Mouse (Mus musculus) myocyte (in vitro differentiated cells): ENCODE measurements around the gene Chrne. TPM values are rescaled to one million over a fixed set of nuclear protein-coding genes. Genes with fewer than 3 reads are reported as not detected.

Experiments
- H3K27me3 ChIP-seq: one replicate; pipeline ENCODE4 v1.6.1; 2011; ENCODE audit not compliant: control insufficient read depth, insufficient read depth, insufficient read length
- H3K36me3 ChIP-seq: one replicate; pipeline ENCODE4 v1.6.1; 2011; ENCODE audit not compliant: control insufficient read depth, insufficient read depth
- H3K4me2 ChIP-seq: one replicate; pipeline ENCODE4 v1.6.1; 2011; ENCODE audit warnings: low read depth, control low read depth
- H3K4me3 ChIP-seq: one replicate; pipeline ENCODE4 v1.5.1; 2011; ENCODE audit warnings: mild to moderate bottlenecking, control low read depth, moderate library complexity
- H3K79me2 ChIP-seq: one replicate; pipeline ENCODE4 v1.6.1; 2011; ENCODE audit not compliant: control insufficient read depth, insufficient read depth
- H3ac ChIP-seq: one replicate; pipeline ENCODE4 v1.6.1; 2011; ENCODE audit not compliant: control insufficient read depth, insufficient read length
- CEBPB ChIP-seq: IDR thresholded peaks from 2 replicates; pipeline ENCODE4 v1.6.1; 2011; ENCODE audit warnings: mild to moderate bottlenecking, moderate library complexity; ENCODE audit not compliant: poor library complexity, insufficient read depth, severe bottlenecking
- E2F4 ChIP-seq: IDR thresholded peaks from one replicate; pipeline ENCODE4 v1.6.1; 2011; ENCODE audit warnings: mild to moderate bottlenecking, control low read depth, moderate library complexity; ENCODE audit not compliant: insufficient read depth
- MAX ChIP-seq: IDR thresholded peaks from one replicate; pipeline ENCODE4 v1.6.1; 2011; ENCODE audit warnings: low read depth, mild to moderate bottlenecking, control low read depth
- MYOD1 ChIP-seq, 3 experiments: IDR thresholded peaks; one replicate each; pipeline ENCODE4 v1.6.1; 2011; ENCODE audit warnings: control low read depth in 2 of 3, low read depth in 2 of 3, mild to moderate bottlenecking in 2 of 3, moderate library complexity in 1 of 3; ENCODE audit not compliant: insufficient read length in 2 of 3, control insufficient read depth in 1 of 3
- MYOG ChIP-seq, 3 experiments: IDR thresholded peaks; one replicate each; pipeline ENCODE4 v1.6.1; 2011; ENCODE audit warnings: control low read depth in 2 of 3, low read depth in 2 of 3, mild to moderate bottlenecking in 2 of 3; ENCODE audit not compliant: insufficient read length in 2 of 3, control insufficient read depth in 1 of 3, insufficient read depth in 1 of 3
- POLR2A ChIP-seq: IDR thresholded peaks from one replicate; pipeline ENCODE4 v1.6.1; 2011; ENCODE audit warnings: low read depth, mild to moderate bottlenecking, control low read depth, moderate library complexity; ENCODE audit not compliant: insufficient read length
- POLR2AphosphoS2 ChIP-seq: IDR thresholded peaks from one replicate; pipeline ENCODE4 v1.6.1; 2011; ENCODE audit warnings: low read depth, control low read depth; ENCODE audit not compliant: insufficient read length
- REST ChIP-seq: IDR thresholded peaks from one replicate; pipeline ENCODE4 v1.6.1; 2011; ENCODE audit warnings: mild to moderate bottlenecking, control low read depth, moderate library complexity; ENCODE audit not compliant: insufficient read depth, insufficient read length
- SRF ChIP-seq: IDR thresholded peaks from one replicate; pipeline ENCODE4 v1.6.1; 2011; ENCODE audit warnings: low read depth; ENCODE audit not compliant: control insufficient read depth, insufficient read length
- TCF12 ChIP-seq: IDR thresholded peaks from one replicate; pipeline ENCODE4 v1.6.1; 2011; ENCODE audit warnings: mild to moderate bottlenecking, control low read depth; ENCODE audit not compliant: poor library complexity, insufficient read depth, severe bottlenecking
- TCF3 ChIP-seq: IDR thresholded peaks from one replicate; pipeline ENCODE4 v1.6.1; 2011; ENCODE audit warnings: low read depth, control low read depth; ENCODE audit not compliant: insufficient read length
- USF1 ChIP-seq: IDR thresholded peaks from one replicate; pipeline ENCODE4 v1.6.1; 2011; ENCODE audit warnings: low read depth, mild to moderate bottlenecking, control low read depth, moderate library complexity
- polyA plus RNA-seq: library from polyadenylated mRNA; unstranded; fragments of >200 nt; fragmentation: generic; extraction: Trizol; gene quantifications from one replicate; pipeline ENCODE4 v1.2.1, GENCODE M21; 2012; ENCODE audit warnings: missing spikeins

Gene Chrne
- polyA plus RNA-seq, 1 experiment = 5.3 TPM

DNA sequence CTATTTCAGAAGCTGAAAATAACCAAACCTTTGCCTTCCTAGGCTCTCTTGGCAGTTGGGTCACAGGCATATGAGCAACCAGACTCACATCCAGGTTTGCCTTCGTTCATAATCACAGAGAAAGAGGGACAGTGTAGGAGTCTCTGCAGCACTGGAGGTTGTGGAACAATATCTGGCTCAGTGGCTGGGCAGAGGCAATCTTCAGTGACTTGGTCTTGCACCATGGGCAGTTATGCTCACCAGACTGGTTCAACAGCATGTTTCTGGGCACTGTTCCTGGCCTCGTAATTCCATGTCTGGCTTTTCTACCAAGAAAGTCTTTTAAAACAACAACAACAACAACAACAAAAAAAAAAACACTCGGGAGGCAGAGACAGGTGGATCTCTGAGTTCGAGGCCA is 16.6 kb upstream of the Chrne start:
- Histone ChIP-seq H3K4me2 (no peak overlapping the region), H3ac (no peak overlapping the region), H3K79me2 (no peaks in the 10 kb centered on the region), H3K4me3 (no peak overlapping the region), H3K27me3 (no peaks in the 10 kb centered on the region), H3K36me3 (no peaks in the 10 kb centered on the region)
- TF ChIP-seq E2F4 = no peak
- no peak for TF ChIP-seq POLR2A
- TF ChIP-seq CEBPB = no peak
- TF ChIP-seq USF1 = no peak
- TF ChIP-seq MYOG (IDR thresholded peaks at IDR 0.05; ENCODE audit: control insufficient read depth in 1 of 3, insufficient read depth in 1 of 3, insufficient read length in 2 of 3, low read depth in 2 of 3) = no peak
- no peak for TF ChIP-seq MAX
- TF ChIP-seq TCF12 = no peak
- TF ChIP-seq POLR2AphosphoS2 = no peak

DNA sequence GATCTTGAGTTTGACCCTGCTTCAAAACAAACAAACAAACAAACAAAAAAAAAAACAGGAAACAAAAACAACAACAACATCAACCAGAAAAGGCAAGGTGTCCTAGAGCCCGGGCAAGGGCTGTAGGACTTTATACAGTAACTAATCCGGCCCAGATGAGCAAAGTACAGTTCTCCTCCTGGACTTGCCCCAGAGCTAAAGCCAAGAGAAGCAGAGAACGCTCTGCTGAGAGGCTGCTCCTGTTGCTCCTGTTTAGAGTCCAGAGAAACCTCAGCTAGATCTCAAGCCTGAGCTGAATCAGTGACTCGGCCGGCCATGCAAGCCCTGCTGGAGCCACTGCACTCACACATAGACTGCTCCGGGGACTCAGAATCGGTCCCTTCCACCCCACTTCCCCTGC is 11.1 kb upstream of the Chrne start:
- Histone ChIP-seq H3ac (no peak overlapping the region), H3K4me2 (no peak overlapping the region), H3K4me3 (no peak overlapping the region), H3K36me3 (no peaks in the 10 kb centered on the region), H3K27me3 (no peaks in the 10 kb centered on the region), H3K79me2 (no peaks in the 10 kb centered on the region)
- no peak for TF ChIP-seq SRF
- no peak for TF ChIP-seq REST
- TF ChIP-seq E2F4 = no peak
- no peak for TF ChIP-seq CEBPB
- TF ChIP-seq MYOG (IDR thresholded peaks at IDR 0.05; ENCODE audit: control insufficient read depth in 1 of 3, insufficient read depth in 1 of 3, insufficient read length in 2 of 3, low read depth in 2 of 3) = no peak
- TF ChIP-seq TCF3 = no peak
- no peak for TF ChIP-seq TCF12
- no peak for TF ChIP-seq POLR2AphosphoS2
- TF ChIP-seq USF1 = no peak
- TF ChIP-seq MAX = no peak
- TF ChIP-seq POLR2A = no peak
- no peak for TF ChIP-seq MYOD1 (IDR thresholded peaks at IDR 0.05; ENCODE audit: control insufficient read depth in 1 of 3, insufficient read length in 2 of 3, low read depth in 2 of 3)

GRCm38 (mm10) chr11:70629557-70629956 is 10.5 kb upstream of the Chrne start:
- Histone ChIP-seq H3K36me3 (no peaks in the 10 kb centered on the region), H3K27me3 (no peaks in the 10 kb centered on the region), H3ac (no peak overlapping the region), H3K4me2 (no peak overlapping the region), H3K79me2 (no peaks in the 10 kb centered on the region), H3K4me3 (no peak overlapping the region)
- TF ChIP-seq CEBPB (no peak), POLR2AphosphoS2 (no peak)

- Histone ChIP-seq H3K79me2 (no peaks in the 10 kb centered on the region), H3ac (no peak overlapping the region), H3K4me3 (no peak overlapping the region), H3K36me3 (no peaks in the 10 kb centered on the region), H3K27me3 (no peaks in the 10 kb centered on the region), H3K4me2 (no peak overlapping the region)
- TF ChIP-seq MAX = no peak
- no peak for TF ChIP-seq E2F4
- no peak for TF ChIP-seq POLR2AphosphoS2
- no peak for TF ChIP-seq REST
- TF ChIP-seq TCF3 = no peak
- TF ChIP-seq POLR2A = no peak
- no peak for TF ChIP-seq MYOD1 (IDR thresholded peaks at IDR 0.05; ENCODE audit: control insufficient read depth in 1 of 3, insufficient read length in 2 of 3, low read depth in 2 of 3)
- TF ChIP-seq CEBPB = no peak
- no peak for TF ChIP-seq TCF12
- TF ChIP-seq USF1 = no peak
- no peak for TF ChIP-seq MYOG (IDR thresholded peaks at IDR 0.05; ENCODE audit: control insufficient read depth in 1 of 3, insufficient read depth in 1 of 3, insufficient read length in 2 of 3, low read depth in 2 of 3)
- TF ChIP-seq SRF = no peak
Observed at GRCm38 (mm10) chr11:70628431-70628830, 9.4 kb upstream of the Chrne start.

DNA sequence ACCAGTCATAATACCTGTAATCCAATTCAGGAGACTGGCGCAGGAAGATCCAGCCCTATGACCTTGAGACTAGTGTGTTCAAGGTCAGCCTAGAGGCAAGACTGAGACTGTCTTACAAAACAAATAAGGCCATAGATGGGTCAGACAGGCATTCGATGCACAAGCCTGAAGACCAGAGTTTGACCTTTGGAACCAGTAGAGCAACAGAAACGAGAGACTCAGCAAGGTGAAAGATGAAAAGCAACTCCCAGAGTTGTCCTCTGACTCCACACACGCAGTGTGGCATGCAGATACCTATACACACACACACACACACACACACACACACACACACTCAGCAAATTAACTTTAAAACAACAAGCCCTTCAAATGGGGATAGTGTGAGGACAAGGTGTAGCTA is 7.9 kb upstream of the Chrne start:
- no peak for TF ChIP-seq E2F4
- TF ChIP-seq MAX = no peak
- TF ChIP-seq MYOG (IDR thresholded peaks at IDR 0.05; ENCODE audit: control insufficient read depth in 1 of 3, insufficient read depth in 1 of 3, insufficient read length in 2 of 3, low read depth in 2 of 3) = no peak
- no peak for TF ChIP-seq TCF12
- no peak for TF ChIP-seq USF1
- TF ChIP-seq TCF3 = no peak
- TF ChIP-seq MYOD1 (IDR thresholded peaks at IDR 0.05; ENCODE audit: control insufficient read depth in 1 of 3, insufficient read length in 2 of 3, low read depth in 2 of 3) = no peak
- no peak for TF ChIP-seq SRF

More for the DNA sequence above, 7.9 kb upstream of the Chrne start:
- H3K79me2 ChIP-seq = no peaks in the 10 kb centered on the region
- H3ac ChIP-seq = no peak overlapping the region
- no peak overlapping the region for H3K4me3 ChIP-seq
- no peaks in the 10 kb centered on the region for H3K27me3 ChIP-seq
- no peak overlapping the region for H3K4me2 ChIP-seq
- H3K36me3 ChIP-seq = no peaks in the 10 kb centered on the region
